Mouse (Mus musculus) bone marrow macrophage, adult 2 months (primary cell): ENCODE results near the gene Llgl2.

Source experiments
- CTCF ChIP-seq: IDR thresholded peaks from 2 replicates; pipeline ENCODE4 v1.5.1; 2012; ENCODE audit warnings: low read depth, mild to moderate bottlenecking, low read length, moderate library complexity
- POLR2A ChIP-seq: IDR thresholded peaks from 2 replicates; pipeline ENCODE4 v1.6.1; 2012; ENCODE audit warnings: mild to moderate bottlenecking, low read depth, low read length, borderline replicate concordance

GRCm38 (mm10) chr11:115885281-115885680, 61.4 kb downstream of the Llgl2 start:
- TF ChIP-seq CTCF, result no peak
- TF ChIP-seq POLR2A, result no peak
